Mouse (Mus musculus) ES-Bruce4 (cell line): ENCODE data around the gene Hist1h3d.

ENCODE experiments used
- CTCF ChIP-seq: IDR thresholded peaks from one replicate; pipeline ENCODE4 v1.8.1; 2011; ENCODE audit warnings: low read depth, low read length
- POLR2A ChIP-seq: IDR thresholded peaks from one replicate; pipeline ENCODE4 v1.8.1; 2011; ENCODE audit warnings: low read length; ENCODE audit not compliant: insufficient read depth

GRCm38 (mm10) chr13:23603182-23603699, 27.7 kb downstream of the Hist1h3d start:
- TF ChIP-seq CTCF (no peak), POLR2A (no peak)
